Mouse (Mus musculus) stomach, postnatal 0 days (tissue): ENCODE measurements at regions not wholly inside any gene's neighbourhood (a gene's known extent, or its start where the extent isn't known, plus 50 kb on each side); places are given as distances from the start of the nearest gene placed in this dataset.

Source experiments
- CTCF ChIP-seq: IDR thresholded peaks from 2 replicates; pipeline ENCODE4 v1.5.1; 2016; ENCODE audit warnings: antibody characterized with exemption, low read depth, mild to moderate bottlenecking, moderate library complexity
- EP300 ChIP-seq: optimal IDR thresholded peaks from 2 replicates; pipeline ENCODE3; 2016; ENCODE audit warnings: antibody characterized with exemption

GRCm38 (mm10) chr8:87131716-87132115 is 246.7 kb upstream of the N4bp1 start:
- TF ChIP-seq CTCF (no peak), EP300 (no peak)
